Mouse (Mus musculus) ES-E14 (cell line): Measurements from ENCODE around the gene Erich2. TPM values are rescaled to one million over a fixed set of nuclear protein-coding genes. Genes with fewer than 3 reads are reported as not detected.

Source experiments
- DNase-seq: peaks from one replicate; pipeline ENCODE4 v3.0.0-alpha.2; 2013; ENCODE audit warnings: low read depth, low spot score
- H3K27ac ChIP-seq: 2 replicates; pipeline ENCODE4 v1.5.1; 2012; ENCODE audit warnings: low read depth, mild to moderate bottlenecking, low read length, moderate library complexity, mixed read lengths; ENCODE audit not compliant: poor library complexity, insufficient read depth, severe bottlenecking
- H3K36me3 ChIP-seq: 2 replicates; pipeline ENCODE4 v1.6.1; 2012; ENCODE audit warnings: mild to moderate bottlenecking, low read length, moderate library complexity, mixed read lengths; ENCODE audit not compliant: control insufficient read depth, poor library complexity, insufficient read depth, severe bottlenecking
- H3K4me1 ChIP-seq, 2 experiments: fragments of 150-350 bp in 1 of 2; sonication (generic) in 1 of 2; 2 replicates each; pipeline ENCODE4 v1.6.1; 2012; ENCODE audit warnings: low read length in 2 of 2, mild to moderate bottlenecking in 1 of 2, mixed read lengths in 1 of 2; ENCODE audit not compliant: control insufficient read depth in 2 of 2, insufficient read depth in 2 of 2, poor library complexity in 1 of 2
- H3K4me3 ChIP-seq, 2 experiments: fragments of 150-350 bp in 1 of 2; sonication (generic) in 1 of 2; 2 replicates each; pipeline ENCODE4 v1.5.1; 2012; ENCODE audit warnings: low read length in 2 of 2, low read depth in 1 of 2, mild to moderate bottlenecking in 1 of 2, mixed read lengths in 1 of 2; ENCODE audit not compliant: insufficient read depth in 1 of 2, poor library complexity in 1 of 2, severe bottlenecking in 1 of 2
- H3K9ac ChIP-seq: 2 replicates; pipeline ENCODE4 v1.6.1; 2012; ENCODE audit warnings: low read depth, mild to moderate bottlenecking, low read length, mixed read lengths; ENCODE audit not compliant: poor library complexity, insufficient read depth, severe bottlenecking
- H3K9me3 ChIP-seq: fragments of 150-350 bp; sonication (generic); 2 replicates; pipeline ENCODE4 v1.6.1; 2012; ENCODE audit warnings: low read depth, mild to moderate bottlenecking, low read length; ENCODE audit not compliant: control insufficient read depth, insufficient read depth
- CHD2 ChIP-seq: IDR thresholded peaks from 2 replicates; pipeline ENCODE4 v1.6.1; 2014; ENCODE audit warnings: mild to moderate bottlenecking, low read depth, low read length, inconsistent platforms
- HCFC1 ChIP-seq: IDR thresholded peaks from 2 replicates; pipeline ENCODE4 v1.6.1; 2012; ENCODE audit warnings: low read length, inconsistent platforms, borderline replicate concordance; ENCODE audit not compliant: insufficient read depth
- MAFK ChIP-seq: IDR thresholded peaks from 2 replicates; pipeline ENCODE4 v1.6.1; 2014; ENCODE audit warnings: mild to moderate bottlenecking, low read depth, low read length, inconsistent platforms; ENCODE audit not compliant: insufficient read depth
- ZC3H11A ChIP-seq: IDR thresholded peaks from 2 replicates; pipeline ENCODE4 v1.6.1; 2012; ENCODE audit warnings: low read depth, mild to moderate bottlenecking, inconsistent platforms, low read length, borderline replicate concordance
- ZNF384 ChIP-seq: IDR thresholded peaks from 2 replicates; pipeline ENCODE4 v1.6.1; 2012; ENCODE audit warnings: low read depth, low read length, inconsistent platforms
- in situ Hi-C, 2 experiments: fragments of 600-800 bp; cut with MboI; formaldehyde crosslinking; loops; one replicate each; pipeline ENCODE4 v1.15.1; 2025; ENCODE audit warnings: low sequenced_read_pairs in 2 of 2, inconsistent platforms in 1 of 2; ENCODE audit not compliant: unreplicated experiment in 2 of 2
- total RNA-seq: library from RNA; depleted of rRNA; stranded (reverse); fragments of 300-350 nt; gene quantifications from 2 replicates; pipeline ENCODE4 v1.2.3, GENCODE M21; 2012

The Erich2 gene
- total RNA-seq, 1 experiment = not detected

DNA sequence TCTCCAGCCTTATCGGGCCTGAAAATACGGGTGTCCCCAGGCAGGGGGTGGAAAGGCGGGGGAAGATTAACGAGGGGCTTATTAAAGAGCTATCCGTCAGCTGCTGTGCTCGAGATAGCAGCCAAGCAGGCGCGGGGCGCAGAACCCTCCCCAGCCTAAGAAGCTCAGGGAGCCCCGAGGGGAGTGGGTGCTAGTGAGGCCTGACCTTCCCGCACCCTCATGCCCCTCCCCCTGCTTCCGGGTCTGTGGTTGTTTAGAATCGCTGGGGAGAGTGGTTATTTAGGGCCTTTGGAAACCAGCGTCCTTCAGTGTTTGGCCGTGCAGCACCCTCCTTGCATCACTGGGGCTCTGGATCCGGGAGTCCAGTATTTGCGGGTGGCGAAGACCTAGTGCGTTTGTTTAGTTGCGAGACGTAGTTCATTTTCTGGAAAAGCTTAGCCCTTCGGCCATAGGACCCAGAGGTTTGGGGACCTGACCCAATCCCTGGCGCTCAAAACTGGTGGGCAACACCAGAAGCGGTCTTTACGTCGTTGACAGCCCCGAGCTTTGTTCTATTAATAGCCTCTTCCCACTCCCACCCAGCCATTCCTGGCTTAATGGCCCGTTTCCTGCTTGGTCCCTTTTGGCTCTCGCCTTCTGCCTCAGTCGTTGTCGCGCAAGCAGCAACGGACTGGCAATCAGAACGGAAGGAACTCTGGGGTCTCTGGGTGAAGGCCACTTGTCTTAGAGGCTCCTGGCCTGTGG is 59.8 kb downstream of the Erich2 start:
- Histone ChIP-seq H3K27ac (no peak overlapping the region), H3K9ac (no peak overlapping the region)
- in situ Hi-C loops = loop anchor here (5.0 to 25.0 kb wide), 6 partner anchors 94 to 976 kb away; partner anchors contain the start of genes Dlx2 (in 2 of the 2) and Sp5 (in 2 of the 2)

GRCm38 (mm10) chr2:70571698-70572097 is 63.1 kb downstream of the Erich2 start:
- no peak overlapping the region for H3K9ac ChIP-seq
- no peaks in the 10 kb centered on the region for H3K9me3 ChIP-seq
- H3K27ac ChIP-seq = no peak overlapping the region
- no peaks in the 10 kb centered on the region for H3K36me3 ChIP-seq
- peaks cover 0 to 9% of the 10 kb centered on the region in 2 experiments; a peak in 2 of 4 replicates for H3K4me1 ChIP-seq
- no peak overlapping the region for H3K4me3 ChIP-seq
- no peak for DNase-seq
- TF ChIP-seq ZC3H11A (no peak), MAFK (no peak), ZNF384 (no peak), CHD2 (no peak), HCFC1 (no peak)
- in situ Hi-C loops = loop anchor here in 1 of 2 experiments (25.0 kb wide), 1 partner anchor 434 kb away; no protein-coding TSS in a partner anchor

More for the DNA sequence above, 59.8 kb downstream of the Erich2 start:
- Histone ChIP-seq H3K4me3 (peak overlapping the region; percentile 16 to 61), H3K4me1 (peaks cover 0 to 17% of the 10 kb centered on the region in 2 experiments; a peak in 2 of 4 replicates), H3K36me3 (no peaks in the 10 kb centered on the region), H3K9me3 (no peaks in the 10 kb centered on the region)
- no peak for DNase-seq
- no peak for TF ChIP-seq MAFK
- TF ChIP-seq HCFC1 = no peak

- no peak overlapping the region for H3K27ac ChIP-seq
- H3K9me3 ChIP-seq = no peaks in the 10 kb centered on the region
- peaks cover 0 to 9% of the 10 kb centered on the region in 2 experiments; a peak in 2 of 4 replicates for H3K4me1 ChIP-seq
- no peak overlapping the region for H3K9ac ChIP-seq
- H3K4me3 ChIP-seq = no peak overlapping the region
- DNase-seq = no peak
- H3K36me3 ChIP-seq = no peaks in the 10 kb centered on the region
- in situ Hi-C loops = loop anchor here in 1 of 2 experiments (25.0 kb wide), 1 partner anchor 435 kb away; no protein-coding TSS in a partner anchor
- TF ChIP-seq HCFC1 (no peak), CHD2 (no peak), ZNF384 (no peak), MAFK (no peak), ZC3H11A (no peak)
Observed at GRCm38 (mm10) chr2:70572251-70572650, 63.6 kb downstream of the Erich2 start.

- no peaks in the 10 kb centered on the region for H3K9me3 ChIP-seq
- H3K27ac ChIP-seq = no peak overlapping the region
- in situ Hi-C loops = loop anchor here in 1 of 2 experiments (25.0 kb wide), 1 partner anchor 436 kb away; no protein-coding TSS in a partner anchor
- no peak overlapping the region for H3K9ac ChIP-seq
- H3K4me3 ChIP-seq = no peak overlapping the region
- no peaks in the 10 kb centered on the region for H3K36me3 ChIP-seq
- TF ChIP-seq CHD2 (no peak), MAFK (no peak), ZNF384 (no peak), ZC3H11A (no peak), HCFC1 (no peak)
- DNase-seq = no peak
- peaks cover 0 to 1% of the 10 kb centered on the region in 2 experiments; a peak in 1 of 4 replicates for H3K4me1 ChIP-seq
Observed at GRCm38 (mm10) chr2:70573544-70574210, 65.1 kb downstream of the Erich2 start.
